Mouse (Mus musculus): ENCODE measurements around the gene Mast4.

DNA sequence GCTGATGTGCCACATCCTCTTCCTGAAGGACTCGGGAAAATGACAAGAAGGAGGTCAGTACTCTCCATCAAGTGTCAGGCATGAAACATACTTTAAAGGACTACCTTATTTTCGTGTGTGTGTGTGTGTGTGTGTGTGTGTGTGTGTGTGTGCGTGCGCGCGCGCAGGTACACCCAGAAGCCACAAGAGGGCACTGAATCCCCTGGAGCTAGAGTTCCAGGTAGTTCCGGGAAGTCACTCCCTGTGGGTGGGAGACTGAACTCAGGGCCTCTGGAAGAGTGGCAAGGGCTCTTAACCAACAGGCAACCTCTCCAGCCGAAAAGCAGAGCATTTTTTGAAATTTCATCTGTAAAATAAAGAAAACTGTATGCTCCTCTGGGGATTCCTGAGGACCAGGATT lies 152.5 kb downstream of the Mast4 start:
- TF ChIP-seq POLR2A (IDR thresholded peaks at IDR 0.05; ENCODE audit: extremely low read depth, insufficient read depth, low read length) (no peak), CTCF (IDR thresholded peaks at IDR 0.05; ENCODE audit: low read depth, low read length) (no peak)
